ENCODE assay signal across 31 mouse cellular contexts in the genomic region with DNA sequence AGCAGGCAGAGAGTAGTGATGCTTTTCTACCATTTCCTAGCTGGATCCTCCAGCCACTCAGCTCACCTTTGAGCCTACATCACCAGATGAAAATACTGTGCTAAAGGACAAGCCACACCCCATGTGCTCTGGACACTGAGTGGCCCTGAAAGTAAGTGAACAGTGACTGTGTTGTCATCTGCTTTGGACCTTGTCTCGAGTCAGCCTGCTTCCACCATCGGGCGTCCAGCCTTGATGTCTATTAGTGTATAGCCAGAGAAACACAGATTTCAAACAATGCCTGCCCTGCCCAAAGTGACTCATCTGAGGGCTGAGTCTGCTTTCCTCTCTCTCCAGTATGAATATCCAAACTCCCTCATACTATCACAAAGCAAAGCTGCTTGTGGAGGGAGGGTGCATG. TPM values are rescaled to one million over a fixed set of nuclear protein-coding genes. Genes with fewer than 3 reads are reported as not detected.
DNase-seq lines count a peak whose midpoint lies in the region; ATAC-seq and TF ChIP-seq lines count a peak whose summit lies in the region.
"Had no signal": no experiment of that assay in that cellular context is flagged by ENCODE, and none has a peak within 500 bp of the region (broad histone marks: within the 10 kb centered on the region; RNA-seq: fewer than 3 reads in every experiment).

No protein-coding gene starts in this region.

- no peak overlapping the region for H3K27ac ChIP-seq in embryonic fibroblast, embryonic 13.5 days (ENCODE audit: insufficient read depth, low read length)
- H3K27ac ChIP-seq: forebrain, embryonic 10.5 days; forebrain, embryonic 15.5 days; heart, embryonic 13.5 days; hindbrain, embryonic 10.5 days; hindbrain, embryonic 15.5 days; kidney, postnatal 0 days; neural tube, embryonic 15.5 days; stomach, embryonic 15.5 days had no signal

- intact Hi-C loops in heart, postnatal 14 days (cut with DNase I): loop anchor here (2.0 to 5.0 kb wide), 2 partner anchors 17 to 52 kb away; partner anchors contain the start of gene Tubb2b

- 0 out of 2 replicates have a peak, but pooled peaks have one; percentile 22 for TF ChIP-seq POLR2A in embryonic fibroblast, embryonic 13.5 days (IDR thresholded peaks at IDR 0.05; ENCODE audit: low read depth, low read length)

- DNase-seq in heart, adult 11 months: peak; percentile 79
- DNase-seq in heart, postnatal 14 days: no peak
- peak; percentile 8 for DNase-seq in testis, postnatal 10 days (ENCODE audit: low spot score)
- DNase-seq in testis, postnatal 14 days (ENCODE audit: low spot score): no peak
- no peak for DNase-seq in thymus, postnatal 10 days (ENCODE audit: low spot score in 2 of 2)
- DNase-seq: adrenal gland, postnatal 10 days; cerebellum, adult 11 months; cerebellum, adult 9-10 months; cerebellum, postnatal 36 days; heart, postnatal 10 days; kidney, adult 2 months; kidney, postnatal 4 days; layer of hippocampus, adult 9-11 months; lung, adult 18-20 months; lung, postnatal 4 days; midbrain, embryonic 14.5 days; right cerebral cortex, postnatal 25 days; thymus, adult 2 months; thymus, postnatal 4 days had no signal

- no peak for TF ChIP-seq CTCF in embryonic fibroblast, embryonic 13.5 days (IDR thresholded peaks at IDR 0.05; ENCODE audit: borderline replicate concordance, insufficient read depth, low read length)

- peaks cover 14% of the 10 kb centered on the region for H3K4me1 ChIP-seq in embryonic fibroblast, embryonic 13.5 days (ENCODE audit: control insufficient read depth, insufficient read depth, low read length)

- H3K4me3 ChIP-seq in embryonic fibroblast, embryonic 13.5 days (ENCODE audit: insufficient read depth, low read length): no peak overlapping the region
- H3K4me3 ChIP-seq: forebrain, embryonic 10.5 days; forebrain, embryonic 15.5 days; heart, embryonic 13.5 days; hindbrain, embryonic 10.5 days; hindbrain, embryonic 15.5 days; neural tube, embryonic 15.5 days; stomach, embryonic 15.5 days had no signal

- no peak for ATAC-seq in erythroblast, adult 5-6 weeks (replicated peaks; ENCODE audit: low FRiP score, poor library complexity, severe bottlenecking)
- ATAC-seq: forebrain, embryonic 15.5 days; inflammation-experienced regulatory T-cells, adult 6 months; lung, postnatal 0 days had no signal

RNA-seq across cellular contexts. Expression of gene Tubb2a, which starts 2.0 kb away (rescaled TPM):
- 10 to 100 TPM; 53.6 to 68.2 TPM for total RNA-seq in heart, postnatal 14 days (2021)
- 137 and 139 TPM in 2 replicates for polyA plus RNA-seq in embryonic fibroblast, embryonic 13.5 days (2011; ENCODE audit: insufficient read length, low read depth, missing spikeins)
- 6.0 and 7.7 TPM in 2 replicates for total RNA-seq in erythroblast, adult 5-6 weeks (2015; ENCODE audit: low replicate concordance)
- total RNA-seq in erythroblast, adult 5-6 weeks (2017; ENCODE audit: low replicate concordance): 8.9 and 9.5 TPM in 2 replicates

RNA-seq across cellular contexts. Expression of gene Bphl, which starts 42.4 kb away (rescaled TPM):
- 10 to 100 TPM; 34.0 to 34.7 TPM for total RNA-seq in heart, postnatal 14 days (2021)
- polyA plus RNA-seq in embryonic fibroblast, embryonic 13.5 days (2011; ENCODE audit: insufficient read length, low read depth, missing spikeins): 38.4 and 45.9 TPM in 2 replicates
- total RNA-seq in erythroblast, adult 5-6 weeks (2015; ENCODE audit: low replicate concordance): 4.8 and 9.4 TPM in 2 replicates
- 0.94 and 7.2 TPM in 2 replicates for total RNA-seq in erythroblast, adult 5-6 weeks (2017; ENCODE audit: low replicate concordance)

RNA-seq across cellular contexts. Expression of gene Tubb2b, which starts 50.5 kb away (rescaled TPM):
- total RNA-seq in heart, postnatal 14 days (2021): 1 to 10 TPM; 5.2 to 8.8 TPM
- 146 and 176 TPM in 2 replicates for polyA plus RNA-seq in embryonic fibroblast, embryonic 13.5 days (2011; ENCODE audit: insufficient read length, low read depth, missing spikeins)
- total RNA-seq in erythroblast, adult 5-6 weeks (2015; ENCODE audit: low replicate concordance): not detected in 2 replicates
- total RNA-seq in erythroblast, adult 5-6 weeks (2017; ENCODE audit: low replicate concordance): not detected in 2 replicates

Comparison
In these comparisons a context has a peak if more than half of its experiments do, and no peak if none do; other contexts are left out.
1. DNase-seq: peak in heart, adult 11 months (single experiment) and testis, postnatal 10 days (single experiment); none in heart, postnatal 14 days (0 of 2), testis, postnatal 14 days (single experiment) and thymus, postnatal 10 days (0 of 2).
2. RNA of gene Tubb2a, which starts 2.0 kb away (total RNA-seq): 53.6 to 68.2 TPM in heart, postnatal 14 days; 6.0 to 9.5 TPM in erythroblast, adult 5-6 weeks; every median in the first group is over 4 times any median in the second.
3. RNA of gene Tubb2b, which starts 50.5 kb away (total RNA-seq): 5.2 to 8.8 TPM in heart, postnatal 14 days; not detected in erythroblast, adult 5-6 weeks; every median in the first group is over 4 times any median in the second.